Mouse (Mus musculus) cerebellum, adult 9-11 months (tissue): ENCODE data around the gene Arhgef18.
A peak's percentile ranks its signal among the peaks of the same experiment; 100 is the strongest.

Source experiments
- DNase-seq: peaks from one replicate; pipeline ENCODE4 v3.0.0; 2022

The Arhgef18 gene

GRCm38 (mm10) chr8:3392771-3393710 lies at the start of gene Arhgef18:
TSS of gene Arhgef18 (plus strand) at chr8:3393006.
- peak; percentile 87 for DNase-seq

- no peak for DNase-seq
These were observed 47.5 kb upstream of the Arhgef18 start for GRCm38 (mm10) chr8:3345337-3345736.

- DNase-seq, result no peak
These were observed 46.0 kb upstream of the Arhgef18 start for GRCm38 (mm10) chr8:3346691-3347413.

- no peak for DNase-seq
These were observed 44.5 kb upstream of the Arhgef18 start for GRCm38 (mm10) chr8:3348142-3348823.

- DNase-seq, result no peak
These were observed 42.1 kb upstream of the Arhgef18 start for GRCm38 (mm10) chr8:3350747-3351146.

- DNase-seq, result no peak
These were observed 40.1 kb upstream of the Arhgef18 start for GRCm38 (mm10) chr8:3352715-3353114.

GRCm38 (mm10) chr8:3353189-3353810 lies 39.5 kb upstream of the Arhgef18 start, which contains the start of gene A430078G23Rik:
TSS of gene A430078G23Rik (plus strand) at chr8:3353415.
- DNase-seq, result no peak

- no peak for DNase-seq
These were observed 38.9 kb upstream of the Arhgef18 start for GRCm38 (mm10) chr8:3353811-3354442.

GRCm38 (mm10) chr8:3354443-3354812 lies 38.4 kb upstream of the Arhgef18 start:
- no peak for DNase-seq

GRCm38 (mm10) chr8:3355586-3355985 lies 37.2 kb upstream of the Arhgef18 start:
- no peak for DNase-seq

GRCm38 (mm10) chr8:3358060-3358459 lies 34.7 kb upstream of the Arhgef18 start:
- DNase-seq, result peak; percentile 70

GRCm38 (mm10) chr8:3367086-3367485 lies 25.7 kb upstream of the Arhgef18 start:
- no peak for DNase-seq

GRCm38 (mm10) chr8:3368091-3368490 lies 24.7 kb upstream of the Arhgef18 start:
- no peak for DNase-seq

- no peak for DNase-seq
These were observed 17.1 kb upstream of the Arhgef18 start for GRCm38 (mm10) chr8:3375748-3376147.

- DNase-seq, result no peak
These were observed 16.0 kb upstream of the Arhgef18 start for GRCm38 (mm10) chr8:3376641-3377274.

- no peak for DNase-seq
These were observed 5.5 kb upstream of the Arhgef18 start for GRCm38 (mm10) chr8:3387286-3387685.

- no peak for DNase-seq
These were observed 4.0 kb upstream of the Arhgef18 start for GRCm38 (mm10) chr8:3388591-3389338.

- DNase-seq, result no peak
These were observed 3.3 kb upstream of the Arhgef18 start for GRCm38 (mm10) chr8:3389506-3389905.

GRCm38 (mm10) chr8:3392293-3392692 lies 513 bp upstream of the Arhgef18 start:
- DNase-seq, result no peak

GRCm38 (mm10) chr8:3394600-3394999 lies 1.8 kb downstream of the Arhgef18 start:
- no peak for DNase-seq

- DNase-seq, result no peak
These were observed 2.4 kb downstream of the Arhgef18 start for GRCm38 (mm10) chr8:3395246-3395645.
